Mouse (Mus musculus): ENCODE results near the gene Spns3.

Spns3 gene

GRCm38 (mm10) chr11:72518449-72518848 lies 31.9 kb downstream of the Spns3 start:
- no peak for DNase-seq (ENCODE audit: low spot score)

GRCm38 (mm10) chr11:72514967-72515366 lies 35.3 kb downstream of the Spns3 start:
- DNase-seq (ENCODE audit: low spot score), result no peak

- DNase-seq (ENCODE audit: low spot score), result no peak
Observed at GRCm38 (mm10) chr11:72508651-72509050, 41.7 kb downstream of the Spns3 start.

GRCm38 (mm10) chr11:72507651-72508050 lies 42.7 kb downstream of the Spns3 start:
- no peak for DNase-seq (ENCODE audit: low spot score)

GRCm38 (mm10) chr11:72504016-72504797 lies 46.1 kb downstream of the Spns3 start:
- DNase-seq (ENCODE audit: low spot score), result no peak

- DNase-seq (ENCODE audit: low spot score), result no peak
Observed at GRCm38 (mm10) chr11:72503501-72503921, 46.8 kb downstream of the Spns3 start.

GRCm38 (mm10) chr11:72502236-72502635 lies 48.1 kb downstream of the Spns3 start:
- no peak for DNase-seq (ENCODE audit: low spot score)

GRCm38 (mm10) chr11:72501426-72502002 lies 48.8 kb downstream of the Spns3 start:
- DNase-seq (ENCODE audit: low spot score), result no peak

- DNase-seq (ENCODE audit: low spot score), result no peak
Observed at GRCm38 (mm10) chr11:72500139-72500538, 50.2 kb downstream of the Spns3 start.

- DNase-seq (ENCODE audit: low spot score), result no peak
Observed at GRCm38 (mm10) chr11:72497367-72497766, 52.9 kb downstream of the Spns3 start.

GRCm38 (mm10) chr11:72496775-72497174 lies 53.5 kb downstream of the Spns3 start:
- DNase-seq (ENCODE audit: low spot score), result no peak

- no peak for DNase-seq (ENCODE audit: low spot score)
Observed at GRCm38 (mm10) chr11:72496066-72496465, 54.2 kb downstream of the Spns3 start.

- no peak for DNase-seq (ENCODE audit: low spot score)
Observed at GRCm38 (mm10) chr11:72494046-72494988, 56.0 kb downstream of the Spns3 start.

- peak; percentile 58 for DNase-seq (ENCODE audit: low spot score)
Observed at GRCm38 (mm10) chr11:72491130-72491960, 59.0 kb downstream of the Spns3 start.

GRCm38 (mm10) chr11:72489881-72490301 lies 60.4 kb downstream of the Spns3 start, which contains the start of gene Spns2:
Gene Spns2 (minus strand): TSS chr11:72489904.
- DNase-seq (ENCODE audit: low spot score), result peak; percentile 92

- DNase-seq (ENCODE audit: low spot score), result no peak
Observed at GRCm38 (mm10) chr11:72489397-72489796, 60.9 kb downstream of the Spns3 start.

GRCm38 (mm10) chr11:72488753-72489271 lies 61.5 kb downstream of the Spns3 start:
- DNase-seq (ENCODE audit: low spot score), result peak; percentile 68

GRCm38 (mm10) chr11:72487739-72488138 lies 62.6 kb downstream of the Spns3 start:
- DNase-seq (ENCODE audit: low spot score), result no peak

- DNase-seq (ENCODE audit: low spot score), result no peak
Observed at GRCm38 (mm10) chr11:72487171-72487570, 63.1 kb downstream of the Spns3 start.

- DNase-seq (ENCODE audit: low spot score), result no peak
Observed at GRCm38 (mm10) chr11:72485960-72486359, 64.3 kb downstream of the Spns3 start.

GRCm38 (mm10) chr11:72485157-72485556 lies 65.1 kb downstream of the Spns3 start:
- DNase-seq (ENCODE audit: low spot score), result no peak
